Mouse (Mus musculus) CH12.LX (cell line): Measurements from ENCODE around the gene Zmynd10.

Source experiments
- CHD1 ChIP-seq: IDR thresholded peaks from 2 replicates; pipeline ENCODE4 v1.6.1; 2012; ENCODE audit warnings: low read depth, low read length, improper control_type of control experiment, inconsistent platforms
- CTCF ChIP-seq, 2 experiments: IDR thresholded peaks in 1 of 2; conservative IDR thresholded peaks in 1 of 2; 2 replicates each; pipeline ENCODE4 v1.5.1; 2011 to 2012; ENCODE audit warnings: low read depth in 2 of 2, low read length in 2 of 2, improper control_type of control experiment in 1 of 2, inconsistent platforms in 1 of 2, mild to moderate bottlenecking in 1 of 2, moderate library complexity in 1 of 2
- POLR2A ChIP-seq: IDR thresholded peaks from 2 replicates; pipeline ENCODE4 v1.6.1; 2011; ENCODE audit warnings: low read depth, mild to moderate bottlenecking, improper control_type of control experiment, low read length
- SIN3A ChIP-seq: IDR thresholded peaks from 2 replicates; pipeline ENCODE4 v1.6.1; 2012; ENCODE audit warnings: low read length, improper control_type of control experiment, inconsistent platforms
- TBP ChIP-seq: conservative IDR thresholded peaks from 2 replicates; pipeline ENCODE4 v1.6.1; 2011; ENCODE audit warnings: low read depth, low read length, improper control_type of control experiment

GRCm38 (mm10) chr9:107553541-107554318, 6.6 kb downstream of the Zmynd10 start:
- TF ChIP-seq CTCF (conservative IDR thresholded peaks at IDR 0.05 in 1 of 2, IDR thresholded peaks at IDR 0.05 in 1 of 2; ENCODE audit: low read depth in 2 of 2, low read length in 2 of 2) (no peak), TBP (no peak), SIN3A (no peak), POLR2A (no peak), CHD1 (no peak)
